Mouse (Mus musculus): ENCODE measurements at regions not wholly inside any gene's neighbourhood (a gene's known extent, or its start where the extent isn't known, plus 50 kb on each side); places are given as distances from the start of the nearest gene placed in this dataset.
A peak's percentile ranks its signal among the peaks of the same experiment; 100 is the strongest.

- Histone ChIP-seq H3K4me3 (ENCODE audit: low read length) (no peak overlapping the region), H3K4me2 (ENCODE audit: low read depth, low read length) (no peak overlapping the region), H3K9me3 (ENCODE audit: control insufficient read depth, low read length) (no peaks in the 10 kb centered on the region), H3K4me1 (ENCODE audit: control insufficient read depth, insufficient read depth, low read length) (no peaks in the 10 kb centered on the region), H3K27ac (ENCODE audit: low read length) (no peak overlapping the region), H3K36me3 (ENCODE audit: control insufficient read depth, insufficient read depth, low read length) (no peaks in the 10 kb centered on the region), H3K27me3 (replicated peaks; ENCODE audit: control insufficient read depth, insufficient read depth, low read length) (no peaks in the 10 kb centered on the region), H3K9ac (ENCODE audit: low read depth, low read length) (no peak overlapping the region)
- 78% methylated on average over 19 of the region's 19 CpGs for WGBS
- ATAC-seq = no peak
These were observed 135.2 kb upstream of the Tsc22d1 start for GRCm38 (mm10) chr14:76279561-76279960.

GRCm38 (mm10) chr14:76281867-76282266, 132.9 kb upstream of the Tsc22d1 start:
- Histone ChIP-seq H3K4me3 (ENCODE audit: low read length) (no peak overlapping the region), H3K36me3 (ENCODE audit: control insufficient read depth, insufficient read depth, low read length) (no peaks in the 10 kb centered on the region), H3K4me2 (ENCODE audit: low read depth, low read length) (no peak overlapping the region), H3K27ac (ENCODE audit: low read length) (no peak overlapping the region), H3K27me3 (replicated peaks; ENCODE audit: control insufficient read depth, insufficient read depth, low read length) (no peaks in the 10 kb centered on the region), H3K9ac (ENCODE audit: low read depth, low read length) (no peak overlapping the region), H3K9me3 (ENCODE audit: control insufficient read depth, low read length) (no peaks in the 10 kb centered on the region), H3K4me1 (ENCODE audit: control insufficient read depth, insufficient read depth, low read length) (no peaks in the 10 kb centered on the region)
- ATAC-seq = no peak
- WGBS = 27% methylated on average over 5 of the region's 5 CpGs

- Histone ChIP-seq H3K27me3 (replicated peaks; ENCODE audit: control insufficient read depth, insufficient read depth, low read length) (no peaks in the 10 kb centered on the region), H3K4me3 (ENCODE audit: low read length) (no peak overlapping the region), H3K9me3 (ENCODE audit: control insufficient read depth, low read length) (no peaks in the 10 kb centered on the region), H3K27ac (ENCODE audit: low read length) (no peak overlapping the region), H3K9ac (ENCODE audit: low read depth, low read length) (no peak overlapping the region), H3K4me1 (ENCODE audit: control insufficient read depth, insufficient read depth, low read length) (no peaks in the 10 kb centered on the region), H3K36me3 (ENCODE audit: control insufficient read depth, insufficient read depth, low read length) (no peaks in the 10 kb centered on the region), H3K4me2 (ENCODE audit: low read depth, low read length) (no peak overlapping the region)
- WGBS = 87% methylated on average over 8 of the region's 8 CpGs
- ATAC-seq = no peak
These were observed 127.0 kb upstream of the Tsc22d1 start for GRCm38 (mm10) chr14:76287768-76288167.

- no peak overlapping the region for H3K27ac ChIP-seq (ENCODE audit: low read length)
- H3K9me3 ChIP-seq (ENCODE audit: control insufficient read depth, low read length) = no peaks in the 10 kb centered on the region
- no peaks in the 10 kb centered on the region for H3K36me3 ChIP-seq (ENCODE audit: control insufficient read depth, insufficient read depth, low read length)
- no peaks in the 10 kb centered on the region for H3K4me1 ChIP-seq (ENCODE audit: control insufficient read depth, insufficient read depth, low read length)
- peak; percentile 75 for ATAC-seq
- no peaks in the 10 kb centered on the region for H3K27me3 ChIP-seq (replicated peaks; ENCODE audit: control insufficient read depth, insufficient read depth, low read length)
- H3K4me3 ChIP-seq (ENCODE audit: low read length) = no peak overlapping the region
- H3K4me2 ChIP-seq (ENCODE audit: low read depth, low read length) = no peak overlapping the region
- H3K9ac ChIP-seq (ENCODE audit: low read depth, low read length) = no peak overlapping the region
- WGBS = 76% methylated on average over 9 of the region's 9 CpGs
These were observed 124.3 kb upstream of the Tsc22d1 start for GRCm38 (mm10) chr14:76290401-76291018.

GRCm38 (mm10) chr14:76292211-76292610, 122.5 kb upstream of the Tsc22d1 start:
- Histone ChIP-seq H3K27me3 (replicated peaks; ENCODE audit: control insufficient read depth, insufficient read depth, low read length) (no peaks in the 10 kb centered on the region), H3K4me3 (ENCODE audit: low read length) (no peak overlapping the region), H3K36me3 (ENCODE audit: control insufficient read depth, insufficient read depth, low read length) (no peaks in the 10 kb centered on the region), H3K9ac (ENCODE audit: low read depth, low read length) (no peak overlapping the region), H3K4me1 (ENCODE audit: control insufficient read depth, insufficient read depth, low read length) (no peaks in the 10 kb centered on the region), H3K9me3 (ENCODE audit: control insufficient read depth, low read length) (no peaks in the 10 kb centered on the region), H3K4me2 (ENCODE audit: low read depth, low read length) (no peak overlapping the region), H3K27ac (ENCODE audit: low read length) (no peak overlapping the region)
- no peak for ATAC-seq
- 30% methylated on average over 4 of the region's 4 CpGs for WGBS

- Histone ChIP-seq H3K27me3 (replicated peaks; ENCODE audit: control insufficient read depth, insufficient read depth, low read length) (no peaks in the 10 kb centered on the region), H3K4me1 (ENCODE audit: control insufficient read depth, insufficient read depth, low read length) (no peaks in the 10 kb centered on the region), H3K9me3 (ENCODE audit: control insufficient read depth, low read length) (no peaks in the 10 kb centered on the region), H3K4me2 (ENCODE audit: low read depth, low read length) (no peak overlapping the region), H3K4me3 (ENCODE audit: low read length) (no peak overlapping the region), H3K27ac (ENCODE audit: low read length) (no peak overlapping the region), H3K9ac (ENCODE audit: low read depth, low read length) (no peak overlapping the region), H3K36me3 (ENCODE audit: control insufficient read depth, insufficient read depth, low read length) (no peaks in the 10 kb centered on the region)
- no peak for ATAC-seq
- 76% methylated on average over 18 of the region's 18 CpGs for WGBS
These were observed 119.2 kb upstream of the Tsc22d1 start for GRCm38 (mm10) chr14:76295411-76296169.

- WGBS = 90% methylated on average over 5 of the region's 5 CpGs
- Histone ChIP-seq H3K9me3 (ENCODE audit: control insufficient read depth, low read length) (no peaks in the 10 kb centered on the region), H3K4me2 (ENCODE audit: low read depth, low read length) (no peak overlapping the region), H3K9ac (ENCODE audit: low read depth, low read length) (no peak overlapping the region), H3K4me1 (ENCODE audit: control insufficient read depth, insufficient read depth, low read length) (no peaks in the 10 kb centered on the region), H3K36me3 (ENCODE audit: control insufficient read depth, insufficient read depth, low read length) (no peaks in the 10 kb centered on the region), H3K27ac (ENCODE audit: low read length) (no peak overlapping the region), H3K27me3 (replicated peaks; ENCODE audit: control insufficient read depth, insufficient read depth, low read length) (no peaks in the 10 kb centered on the region), H3K4me3 (ENCODE audit: low read length) (no peak overlapping the region)
- ATAC-seq = no peak
These were observed 116.9 kb upstream of the Tsc22d1 start for GRCm38 (mm10) chr14:76297864-76298263.

GRCm38 (mm10) chr14:76302322-76302991, 112.3 kb upstream of the Tsc22d1 start:
- 65% methylated on average over 11 of the region's 11 CpGs for WGBS
- H3K4me1 ChIP-seq (ENCODE audit: control insufficient read depth, insufficient read depth, low read length) = no peaks in the 10 kb centered on the region
- no peak overlapping the region for H3K4me3 ChIP-seq (ENCODE audit: low read length)
- no peak for ATAC-seq
- no peak overlapping the region for H3K4me2 ChIP-seq (ENCODE audit: low read depth, low read length)
- no peak overlapping the region for H3K9ac ChIP-seq (ENCODE audit: low read depth, low read length)
- H3K9me3 ChIP-seq (ENCODE audit: control insufficient read depth, low read length) = no peaks in the 10 kb centered on the region
- no peak overlapping the region for H3K27ac ChIP-seq (ENCODE audit: low read length)
- no peaks in the 10 kb centered on the region for H3K27me3 ChIP-seq (replicated peaks; ENCODE audit: control insufficient read depth, insufficient read depth, low read length)
- H3K36me3 ChIP-seq (ENCODE audit: control insufficient read depth, insufficient read depth, low read length) = no peaks in the 10 kb centered on the region

- no peaks in the 10 kb centered on the region for H3K9me3 ChIP-seq (ENCODE audit: control insufficient read depth, low read length)
- no peak overlapping the region for H3K4me3 ChIP-seq (ENCODE audit: low read length)
- no peaks in the 10 kb centered on the region for H3K4me1 ChIP-seq (ENCODE audit: control insufficient read depth, insufficient read depth, low read length)
- H3K9ac ChIP-seq (ENCODE audit: low read depth, low read length) = no peak overlapping the region
- no peak for ATAC-seq
- H3K27me3 ChIP-seq (replicated peaks; ENCODE audit: control insufficient read depth, insufficient read depth, low read length) = no peaks in the 10 kb centered on the region
- no peaks in the 10 kb centered on the region for H3K36me3 ChIP-seq (ENCODE audit: control insufficient read depth, insufficient read depth, low read length)
- H3K27ac ChIP-seq (ENCODE audit: low read length) = no peak overlapping the region
- WGBS = 62% methylated on average over 2 of the region's 2 CpGs
- no peak overlapping the region for H3K4me2 ChIP-seq (ENCODE audit: low read depth, low read length)
These were observed 107.2 kb upstream of the Tsc22d1 start for GRCm38 (mm10) chr14:76307603-76308002.

Data from intestine, embryonic 16.5 days (tissue).